In the genomic region with DNA sequence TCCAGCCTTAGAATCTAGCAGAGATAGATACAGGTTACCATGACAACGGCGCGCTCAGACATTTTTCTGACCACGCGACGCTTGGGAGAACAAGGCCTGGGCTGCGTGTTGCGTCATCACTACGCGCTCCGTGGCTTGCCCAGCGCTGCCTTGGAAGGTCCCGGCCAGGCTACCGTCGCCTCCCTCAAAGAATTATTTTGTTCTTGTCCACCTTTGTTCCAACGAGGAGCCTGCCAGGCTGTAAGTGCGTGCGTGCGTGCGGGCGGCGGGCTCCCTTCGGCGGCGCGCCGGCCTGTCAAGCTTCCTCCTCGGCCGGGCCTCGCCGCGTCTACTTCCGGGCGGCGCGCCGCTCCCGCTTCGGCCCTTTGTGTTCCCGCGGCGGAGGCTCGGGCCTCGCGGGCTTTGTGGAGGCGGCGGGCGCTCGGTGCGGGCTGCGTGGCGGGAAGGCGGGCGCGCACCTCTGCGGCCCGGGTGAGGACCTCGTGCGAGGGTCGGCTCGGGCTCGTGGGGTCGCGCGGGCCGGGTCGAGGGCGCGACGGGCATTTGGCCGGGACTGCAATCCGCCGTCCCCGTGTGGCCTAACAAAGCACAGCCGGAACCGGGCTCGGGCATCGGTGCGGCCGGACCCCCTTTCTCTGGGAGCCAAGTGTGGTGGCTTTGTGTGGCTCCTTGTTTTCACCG, we compare ENCODE assay signal across 8 mouse cellular contexts. TPM values are rescaled to one million over a fixed set of nuclear protein-coding genes. Genes with fewer than 3 reads are reported as not detected.
DNase-seq lines count a peak whose midpoint lies in the region; ATAC-seq lines count a peak whose summit lies in the region.

Gene Smarcad1, plus strand, starts transcription at position 93 of the 681 bp plus-strand sequence.

- H3K27ac ChIP-seq in hindbrain, embryonic 15.5 days (replicated peaks) = peak within 1 kb of the TSS; percentile 99

- peaks cover 28% of the 10 kb centered on the region for H3K36me3 ChIP-seq in hindbrain, embryonic 15.5 days

- peak within 1 kb of the TSS; percentile 96 for H3K9ac ChIP-seq in hindbrain, embryonic 15.5 days

- H3K4me1 ChIP-seq in hindbrain, embryonic 15.5 days (replicated peaks) = peaks cover 15% of the 10 kb centered on the region

- H3K4me3 ChIP-seq in hindbrain, embryonic 15.5 days = peak within 1 kb of the TSS; percentile 90

- DNase-seq in T-cell, adult 2 months (ENCODE audit: low spot score) = peak; percentile 85
- DNase-seq in cerebellum, postnatal 36 days = peak; percentile 92 to 95
- DNase-seq in frontal cortex, postnatal 36 days (ENCODE audit: low spot score in 2 of 2) = peak; percentile 94 to 97
- peak; percentile 91 for DNase-seq in left cerebral cortex, adult 11 months (ENCODE audit: low spot score)
- DNase-seq in lung, postnatal 4 days = peak; percentile 91 to 93
- peak; percentile 86 for DNase-seq in retina, postnatal 7 days (ENCODE audit: low read depth, low spot score)
- peak; percentile 85 for DNase-seq in urinary bladder, adult 2 months (ENCODE audit: low spot score)

- H3K9me3 ChIP-seq in hindbrain, embryonic 15.5 days = no peaks in the 10 kb centered on the region

- WGBS in hindbrain, embryonic 15.5 days = under 1% methylated on average over 79 of the region's 81 CpGs

- no peaks in the 10 kb centered on the region for H3K27me3 ChIP-seq in hindbrain, embryonic 15.5 days

- peak within 1 kb of the TSS; percentile 86 for H3K4me2 ChIP-seq in hindbrain, embryonic 15.5 days

- peak; percentile 96 for ATAC-seq in hindbrain, embryonic 15.5 days (ENCODE audit: low FRiP score, low read depth)

RNA-seq across cellular contexts. Expression of gene Smarcad1, which starts in this region (rescaled TPM):
- 52.0 and 71.0 TPM in 2 replicates for polyA plus RNA-seq in hindbrain, embryonic 15.5 days (2015; fragmentation: Nextera tagmentation; extraction: Ambion mirVana)
- 21.2 TPM in 2 replicates for polyA plus RNA-seq in urinary bladder, adult 2 months (2012; rRNA removed)

Comparison
In these comparisons a context has a peak if more than half of its experiments do, and no peak if none do; other contexts are left out.
1. Peak in every context shown above with its lines: DNase-seq, ATAC-seq, H3K4me3 ChIP-seq and H3K27ac ChIP-seq.